In the genomic region with DNA sequence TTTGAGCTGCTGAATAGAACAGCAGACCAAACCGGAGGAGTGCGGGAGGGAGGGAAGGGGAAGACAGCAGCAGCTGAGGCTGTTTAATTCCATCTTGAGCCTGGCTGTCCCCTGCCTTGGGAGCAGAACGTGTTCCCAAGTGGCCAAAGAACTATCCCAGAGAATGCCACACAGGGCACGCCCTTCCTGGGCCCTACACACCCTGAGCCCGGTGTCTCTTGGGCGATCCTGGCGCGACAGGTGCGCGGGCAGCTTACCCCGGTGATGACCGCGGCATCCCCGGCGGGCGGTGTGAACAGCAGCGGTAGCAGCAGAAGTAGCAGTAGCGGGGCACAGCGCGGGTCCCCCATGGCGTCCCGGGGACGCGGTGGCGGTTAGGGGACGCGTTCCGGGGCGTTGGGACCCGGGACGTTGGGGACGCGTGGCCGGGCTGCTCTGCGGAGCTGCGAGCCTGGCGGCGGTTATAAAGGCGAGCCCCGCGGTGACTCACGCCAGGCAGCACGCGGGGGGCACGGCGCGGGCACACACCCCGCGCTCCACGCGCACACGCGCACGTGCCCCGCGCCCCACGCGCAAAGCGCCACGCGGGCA, we compare ENCODE assay signal across 7 mouse cellular contexts. TPM values are rescaled to one million over a fixed set of nuclear protein-coding genes. Genes with fewer than 3 reads are reported as not detected.
DNase-seq lines count a peak whose midpoint lies in the region; ATAC-seq lines count a peak whose summit lies in the region.

Gene Prok2 (minus strand): TSS at position 422 of the 591 bp plus-strand sequence.

- ATAC-seq in lung, embryonic 15.5 days (ENCODE audit: borderline replicate concordance, extremely low read depth, low FRiP score, low TSS enrichment): peak; percentile 59
- no peak for ATAC-seq in heart, embryonic 15.5 days (replicated peaks; ENCODE audit: insufficient number of reproducible peaks, insufficient read depth, low FRiP score, low read depth)
- ATAC-seq in liver, embryonic 15.5 days (ENCODE audit: insufficient read depth): no peak
- ATAC-seq in stomach, embryonic 14.5 days (ENCODE audit: insufficient number of reproducible peaks, insufficient read depth, low FRiP score, low read depth): peak; percentile 65; the same call in 1 of the 2 replicates

- H3K9ac ChIP-seq in lung, embryonic 15.5 days: peak within 1 kb of the TSS; percentile 23; the same call in 1 of the 2 replicates
- H3K9ac ChIP-seq in heart, embryonic 15.5 days: peak within 1 kb of the TSS; percentile 48
- H3K9ac ChIP-seq in liver, embryonic 15.5 days: no peak within 1 kb of the TSS
- peak within 1 kb of the TSS; percentile 14; the same call in 1 of the 2 replicates for H3K9ac ChIP-seq in stomach, embryonic 14.5 days (replicated peaks; ENCODE audit: low read depth, low read length)

- H3K4me2 ChIP-seq in lung, embryonic 15.5 days: peak within 1 kb of the TSS; percentile 94
- H3K4me2 ChIP-seq in heart, embryonic 15.5 days: peak within 1 kb of the TSS; percentile 94
- H3K4me2 ChIP-seq in liver, embryonic 15.5 days: peak within 1 kb of the TSS; percentile 49
- H3K4me2 ChIP-seq in stomach, embryonic 14.5 days (replicated peaks; ENCODE audit: low read depth, low read length): peak within 1 kb of the TSS; percentile 98

- peak within 1 kb of the TSS; percentile 47 for H3K4me3 ChIP-seq in lung, embryonic 15.5 days
- H3K4me3 ChIP-seq in heart, embryonic 15.5 days: peak within 1 kb of the TSS; percentile 54
- H3K4me3 ChIP-seq in liver, embryonic 15.5 days (replicated peaks): peak within 1 kb of the TSS; percentile 28
- peak within 1 kb of the TSS; percentile 45 for H3K4me3 ChIP-seq in stomach, embryonic 14.5 days (ENCODE audit: low read depth, low read length)

- H3K9me3 ChIP-seq in lung, embryonic 15.5 days: no peaks in the 10 kb centered on the region
- H3K9me3 ChIP-seq in heart, embryonic 15.5 days (replicated peaks): no peaks in the 10 kb centered on the region
- no peaks in the 10 kb centered on the region for H3K9me3 ChIP-seq in liver, embryonic 15.5 days (replicated peaks)
- no peaks in the 10 kb centered on the region for H3K9me3 ChIP-seq in stomach, embryonic 14.5 days (ENCODE audit: control insufficient read depth, low read depth, low read length)

- H3K36me3 ChIP-seq in lung, embryonic 15.5 days: no peaks in the 10 kb centered on the region
- H3K36me3 ChIP-seq in heart, embryonic 15.5 days: no peaks in the 10 kb centered on the region
- H3K36me3 ChIP-seq in liver, embryonic 15.5 days (replicated peaks): no peaks in the 10 kb centered on the region
- no peaks in the 10 kb centered on the region for H3K36me3 ChIP-seq in stomach, embryonic 14.5 days (ENCODE audit: control insufficient read depth, insufficient read depth, low read length)

- 1% methylated on average over 54 of the region's 61 CpGs for WGBS in lung, embryonic 15.5 days
- WGBS in heart, embryonic 15.5 days: under 1% methylated on average over 59 of the region's 61 CpGs
- under 1% methylated on average over 49 of the region's 61 CpGs for WGBS in liver, embryonic 15.5 days (ENCODE audit: insufficient replicate concordance)
- under 1% methylated on average over 61 of the region's 61 CpGs for WGBS in stomach, embryonic 14.5 days

- no peak within 1 kb of the TSS for H3K27ac ChIP-seq in lung, embryonic 15.5 days
- no peak within 1 kb of the TSS for H3K27ac ChIP-seq in heart, embryonic 15.5 days
- no peak within 1 kb of the TSS for H3K27ac ChIP-seq in liver, embryonic 15.5 days (replicated peaks)
- no peak within 1 kb of the TSS for H3K27ac ChIP-seq in stomach, embryonic 14.5 days (ENCODE audit: low read length)

- peaks cover 14% of the 10 kb centered on the region for H3K4me1 ChIP-seq in lung, embryonic 15.5 days
- H3K4me1 ChIP-seq in heart, embryonic 15.5 days (replicated peaks): peaks cover 20% of the 10 kb centered on the region
- H3K4me1 ChIP-seq in liver, embryonic 15.5 days (replicated peaks): no peaks in the 10 kb centered on the region; the same call in 1 of the 2 replicates
- H3K4me1 ChIP-seq in stomach, embryonic 14.5 days (ENCODE audit: control insufficient read depth, insufficient read depth, low read length): peaks cover 12% of the 10 kb centered on the region; the same call in 1 of the 2 replicates

- intact Hi-C loops in left cerebral cortex, postnatal 4 days (cut with DNase I): no loop called here

- no peak for DNase-seq in lung, postnatal 25 days (ENCODE audit: low spot score)
- peak; percentile 11 for DNase-seq in embryo, embryonic 11.5 days (ENCODE audit: low read depth, low spot score)
- no peak for DNase-seq in left cerebral cortex, postnatal 4 days

- H3K27me3 ChIP-seq in lung, embryonic 15.5 days: peaks cover 40% of the 10 kb centered on the region
- peaks cover 55% of the 10 kb centered on the region for H3K27me3 ChIP-seq in heart, embryonic 15.5 days
- H3K27me3 ChIP-seq in liver, embryonic 15.5 days: peaks cover 64% of the 10 kb centered on the region
- peaks cover 12% of the 10 kb centered on the region for H3K27me3 ChIP-seq in stomach, embryonic 14.5 days (ENCODE audit: control insufficient read depth, insufficient read depth, low read length)

RNA-seq across cellular contexts. Expression of gene Prok2, which starts in this region (rescaled TPM):
- polyA plus RNA-seq in lung, embryonic 15.5 days (2015; fragmentation: Nextera tagmentation; extraction: Ambion mirVana): 0.11 and 0.14 TPM in 2 replicates
- 0.09 TPM in 2 replicates for polyA plus RNA-seq in heart, embryonic 15.5 days (2015; fragmentation: Nextera tagmentation; extraction: Ambion mirVana)
- 0.08 TPM in 1 of 2 replicates, not detected in the other for polyA plus RNA-seq in liver, embryonic 15.5 days (2015; fragmentation: Nextera tagmentation; extraction: Ambion mirVana)
- not detected in 2 replicates for polyA plus RNA-seq in stomach, embryonic 14.5 days (2014; fragmentation: Nextera tagmentation; extraction: Ambion mirVana)
- total RNA-seq in left cerebral cortex, postnatal 4 days (2021): 1 to 10 TPM in 1 of 2 experiments, under 1 TPM in 1; 0.78 to 2.7 TPM

Comparison
In these comparisons a context has a peak if more than half of its experiments do, and no peak if none do; other contexts are left out.
1. Peak in ATAC-seq, H3K4me3 ChIP-seq, H3K9ac ChIP-seq and H3K4me2 ChIP-seq in lung, embryonic 15.5 days; RNA of the gene not detected or under 1 TPM.
2. Peak in ATAC-seq, H3K4me3 ChIP-seq, H3K9ac ChIP-seq and H3K4me2 ChIP-seq in stomach, embryonic 14.5 days; RNA of the gene not detected or under 1 TPM.